Mouse (Mus musculus) T-cell, adult 2 months (primary cell): ENCODE results near the gene Taf10.

Experiments
- DNase-seq: peaks from one replicate; pipeline ENCODE4 v3.0.0; 2022; ENCODE audit warnings: low spot score

The Taf10 gene

DNA sequence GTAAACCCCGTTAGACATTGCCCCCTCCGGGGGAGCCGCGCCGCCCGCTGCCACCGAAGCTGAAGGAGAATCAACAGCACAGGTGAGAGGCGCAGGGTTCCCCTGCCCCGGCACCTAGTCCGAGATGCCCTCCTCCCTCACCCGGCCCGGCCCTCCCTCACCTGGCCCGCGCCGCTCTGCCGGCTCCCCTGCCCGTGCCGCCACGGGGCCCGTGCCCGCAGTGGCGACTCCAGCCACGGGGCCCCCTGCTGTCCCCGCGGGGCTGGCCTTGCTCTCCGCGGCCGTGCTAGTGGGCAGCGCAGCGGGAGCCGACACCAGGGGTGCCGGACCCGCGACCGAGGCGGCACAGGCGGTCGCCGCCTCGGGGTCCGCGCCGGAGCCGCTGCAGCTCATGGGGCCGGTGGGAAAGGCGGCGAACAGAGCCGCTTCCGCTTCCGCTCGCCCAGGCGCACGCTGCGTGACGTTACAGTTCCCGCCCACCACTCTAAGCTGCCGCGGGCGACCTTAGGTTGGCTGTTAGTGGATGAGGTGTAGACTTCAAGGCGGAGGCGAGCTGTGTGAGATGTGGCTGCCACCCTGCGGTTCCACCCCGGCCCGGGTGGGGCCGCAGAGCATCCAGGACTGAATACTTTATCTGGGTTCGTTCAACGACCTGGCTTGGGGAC is at the start of gene Taf10:
Taf10 (minus strand) TSS at position 436 of the 665 bp plus-strand sequence.
- peak; percentile 94 for DNase-seq

DNA sequence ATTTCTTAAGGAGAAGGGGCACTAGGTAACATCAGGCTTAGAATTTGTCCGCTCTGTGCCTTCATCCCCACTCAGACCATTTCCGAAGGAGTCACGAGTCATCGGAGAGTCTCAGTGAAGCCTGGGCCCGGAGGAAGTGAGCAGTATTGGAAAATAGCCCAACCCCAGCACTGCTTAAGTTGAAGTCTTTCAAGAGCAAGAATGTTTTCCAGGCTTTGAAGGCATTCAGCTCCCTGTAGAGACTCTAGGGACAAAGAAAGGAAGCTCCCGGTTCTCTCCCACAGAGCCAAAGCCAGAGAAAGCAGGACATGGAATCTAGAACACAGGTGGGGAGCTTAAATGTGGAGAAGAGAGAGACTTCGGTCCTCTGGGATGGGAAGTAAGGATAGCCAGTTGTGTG is 49.5 kb upstream of the Taf10 start:
- DNase-seq: no peak

DNA sequence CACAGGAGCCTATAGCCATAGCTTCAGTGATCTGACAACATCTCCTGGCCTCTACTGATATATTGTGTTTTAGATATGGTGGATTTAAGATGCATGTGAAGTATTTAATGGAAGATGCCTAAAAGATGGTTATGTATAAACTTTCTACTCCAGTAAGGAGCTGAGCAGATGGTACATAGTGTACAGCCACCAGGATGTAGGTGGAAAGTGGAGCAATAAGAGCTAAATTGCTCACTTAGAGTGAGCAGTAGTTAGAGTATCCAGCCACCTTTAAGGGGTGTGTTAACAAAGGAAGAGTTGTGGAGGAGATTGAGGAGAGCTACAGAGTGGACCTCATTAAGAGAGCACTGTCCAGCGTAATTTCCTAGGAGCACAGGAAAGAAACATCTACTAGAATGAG is 47.0 kb upstream of the Taf10 start:
- DNase-seq: no peak

DNA sequence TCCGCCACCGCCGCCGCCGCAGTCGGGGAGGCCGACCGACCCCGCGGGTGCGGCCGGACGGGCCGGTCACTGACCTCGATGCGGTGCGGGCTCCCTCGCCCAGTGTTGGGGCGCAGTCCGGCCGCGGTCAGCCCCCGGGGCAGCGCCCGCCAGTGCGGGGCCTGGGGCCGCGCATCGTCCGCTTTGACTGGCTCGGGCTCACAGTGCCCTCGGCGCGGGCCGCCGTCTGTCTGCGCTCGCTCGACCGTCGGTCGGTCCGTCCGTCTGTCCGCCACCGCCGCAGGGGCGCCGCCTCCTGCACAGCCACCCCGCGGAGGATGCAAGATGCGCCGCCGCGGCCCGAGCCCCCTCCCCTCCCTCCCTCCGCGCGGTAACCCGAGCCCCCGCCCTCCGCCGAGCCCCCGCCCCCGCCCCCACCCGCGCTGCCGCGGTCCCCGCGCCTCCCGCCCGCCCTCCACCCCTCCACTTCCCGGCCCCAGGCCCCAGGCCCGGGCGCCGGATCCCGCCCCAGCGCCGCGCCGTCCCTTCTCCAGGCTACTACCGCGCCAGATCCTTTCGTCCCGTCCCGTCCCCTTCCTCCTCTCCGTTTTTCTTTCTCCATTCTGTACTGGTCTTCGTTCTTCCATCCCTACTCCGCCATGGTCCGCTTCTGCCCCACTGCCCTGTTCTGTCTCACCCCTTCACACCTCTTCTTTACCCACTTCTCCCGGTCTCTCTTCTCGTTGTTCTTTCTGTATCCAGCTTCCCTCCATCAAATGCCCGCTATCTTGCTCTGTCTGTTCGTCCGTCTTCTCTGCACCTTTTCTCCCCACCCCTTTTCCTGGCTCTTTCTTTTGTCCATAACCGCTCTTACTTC is 43.4 kb upstream of the Taf10 start, which contains the start of gene Dchs1:
Dchs1 (minus strand) TSS at position 370 of the 856 bp plus-strand sequence.
- no peak for DNase-seq

DNA sequence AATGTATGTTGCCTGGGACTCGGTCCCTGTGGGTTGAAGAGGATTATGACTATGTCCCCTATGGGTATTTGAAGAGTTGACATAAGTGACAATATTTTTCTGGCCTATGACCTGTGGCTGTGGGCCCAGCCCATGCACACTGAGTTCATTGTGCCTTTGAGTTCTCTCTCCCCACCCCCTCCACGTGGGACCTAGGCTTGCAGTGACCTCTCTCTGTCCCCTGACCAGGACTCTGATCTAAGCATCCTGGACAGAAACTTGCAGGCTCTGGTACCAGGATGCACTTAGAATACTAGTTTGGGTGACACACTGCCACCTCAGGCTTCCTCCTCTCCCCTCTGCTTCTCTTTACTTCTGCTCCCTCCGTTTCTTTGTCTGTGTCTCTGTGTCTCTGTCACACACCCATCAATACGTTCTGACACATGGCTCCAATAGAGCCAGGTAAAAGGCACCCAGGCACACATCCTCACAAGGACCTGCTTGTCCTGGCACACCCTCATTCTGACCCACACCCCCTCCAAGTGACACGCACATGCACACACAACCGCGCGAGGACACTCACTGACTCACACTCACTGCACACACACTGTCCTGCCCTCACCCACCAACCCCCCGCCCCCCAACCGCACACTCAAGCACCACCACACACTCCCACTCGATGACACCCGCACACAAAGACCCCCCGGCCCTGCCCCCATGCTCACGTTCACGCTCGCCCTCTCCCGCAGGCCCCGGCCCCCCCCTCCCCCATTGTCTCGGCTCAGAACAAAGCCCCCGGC is 42.5 kb upstream of the Taf10 start:
- no peak for DNase-seq

DNA sequence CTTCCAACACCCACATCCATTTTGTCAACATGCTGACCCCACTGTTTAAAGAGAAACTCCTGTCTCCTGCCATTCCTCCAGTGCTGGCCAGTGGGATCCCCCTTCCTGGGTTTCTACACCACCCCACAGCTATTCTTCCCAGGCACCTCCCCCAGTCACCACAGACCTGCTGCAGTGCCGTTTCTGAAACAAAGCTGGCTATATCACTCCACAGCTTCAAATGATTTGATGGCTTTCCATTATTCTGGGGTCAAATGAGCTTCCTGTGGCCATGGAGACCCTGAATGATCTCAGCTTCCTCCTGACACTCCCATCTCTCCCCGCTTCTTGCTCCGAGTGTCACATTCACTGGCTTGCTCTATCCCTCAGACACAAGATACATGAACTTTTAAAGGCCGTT is 40.4 kb upstream of the Taf10 start:
- no peak for DNase-seq

DNA sequence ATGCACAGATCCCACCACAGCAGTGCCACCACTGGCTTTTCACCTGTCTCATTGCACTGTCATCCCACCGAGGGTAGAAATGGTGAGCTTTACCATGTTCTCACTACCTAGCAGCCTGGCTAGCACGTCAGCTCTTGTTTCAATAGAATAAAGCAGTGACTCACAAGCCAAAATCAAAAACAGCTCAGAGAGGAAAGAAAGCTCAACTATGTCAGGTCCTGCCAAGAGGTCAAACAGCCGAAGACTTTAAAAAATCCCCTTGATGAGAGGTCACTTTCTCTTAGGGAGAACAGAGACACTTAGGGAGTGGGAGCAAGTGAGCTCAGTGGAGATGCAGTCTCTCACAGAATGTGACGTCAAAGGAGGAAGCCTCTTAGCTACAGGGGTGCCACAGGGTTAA is 39.7 kb upstream of the Taf10 start:
- no peak for DNase-seq

DNA sequence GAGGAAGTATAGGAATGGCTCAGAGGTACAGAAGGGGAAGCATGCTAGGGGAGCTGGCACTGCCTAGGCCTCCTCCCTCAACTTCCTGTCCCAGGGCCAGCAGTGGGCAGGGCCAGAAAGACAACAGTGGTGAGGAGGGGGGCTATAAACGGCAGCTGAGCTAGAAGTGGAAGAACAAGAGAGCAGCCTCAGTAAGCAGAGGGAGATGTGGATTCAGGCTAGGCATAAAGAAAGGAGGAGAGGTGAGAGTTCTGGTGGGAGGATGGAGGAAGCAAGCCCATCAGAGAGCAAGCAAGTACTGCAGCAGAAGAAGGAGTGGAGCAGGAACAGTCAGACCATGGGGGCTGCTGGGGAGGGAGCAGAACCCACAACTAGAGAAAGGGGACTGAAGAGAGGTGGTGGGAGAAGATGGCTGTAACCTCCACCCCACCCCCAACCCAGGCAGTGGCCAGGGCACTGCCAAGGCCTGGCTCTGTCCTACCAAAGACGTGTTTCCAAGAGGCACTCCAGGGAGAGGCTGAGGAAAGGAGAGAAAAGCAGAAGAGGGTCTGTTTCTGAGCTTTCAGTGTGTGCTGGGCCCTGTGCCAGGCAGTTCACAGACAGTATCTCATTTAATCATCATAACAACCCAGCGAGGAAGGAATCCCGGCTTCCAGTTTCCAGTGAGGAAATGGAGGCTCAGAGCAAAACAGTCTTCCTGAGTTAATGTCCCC is 34.5 kb upstream of the Taf10 start:
- peak; percentile 22 for DNase-seq

DNA sequence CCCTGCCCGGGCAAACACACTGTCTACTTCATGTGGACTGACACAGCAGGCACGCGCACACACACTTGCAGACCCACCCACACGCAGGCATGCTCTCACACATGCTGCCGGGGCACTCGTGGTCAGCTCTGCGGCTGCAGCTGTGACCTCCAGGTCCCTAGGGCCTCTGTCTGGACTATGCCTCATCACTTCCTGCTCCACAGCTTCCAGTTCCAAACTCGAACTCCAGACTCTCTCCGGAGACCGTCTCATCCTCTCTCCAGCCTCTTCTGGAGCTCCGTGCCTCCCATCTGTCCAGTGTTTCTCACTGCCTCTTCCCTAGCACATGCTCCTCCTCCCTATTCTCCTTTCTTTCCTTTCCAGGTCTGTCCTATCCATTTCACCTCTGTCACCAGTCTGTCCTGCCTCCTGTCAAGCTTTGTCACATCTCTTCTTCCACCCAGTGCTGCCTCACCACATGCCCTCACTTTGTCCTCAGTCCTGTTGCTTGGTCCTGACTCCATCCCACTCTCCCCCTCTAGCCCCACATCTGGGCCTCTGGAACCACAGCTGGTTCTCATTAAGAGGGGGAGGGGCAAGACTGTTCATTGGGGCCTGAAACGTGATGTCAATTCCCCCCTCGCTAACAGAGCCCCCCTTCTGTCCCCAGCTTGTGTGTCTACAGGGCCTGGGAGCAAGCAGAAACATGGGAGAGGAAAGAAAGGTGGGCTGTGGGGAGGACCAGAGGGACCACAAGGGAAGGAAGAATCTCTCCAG is 33.8 kb upstream of the Taf10 start:
- no peak for DNase-seq

DNA sequence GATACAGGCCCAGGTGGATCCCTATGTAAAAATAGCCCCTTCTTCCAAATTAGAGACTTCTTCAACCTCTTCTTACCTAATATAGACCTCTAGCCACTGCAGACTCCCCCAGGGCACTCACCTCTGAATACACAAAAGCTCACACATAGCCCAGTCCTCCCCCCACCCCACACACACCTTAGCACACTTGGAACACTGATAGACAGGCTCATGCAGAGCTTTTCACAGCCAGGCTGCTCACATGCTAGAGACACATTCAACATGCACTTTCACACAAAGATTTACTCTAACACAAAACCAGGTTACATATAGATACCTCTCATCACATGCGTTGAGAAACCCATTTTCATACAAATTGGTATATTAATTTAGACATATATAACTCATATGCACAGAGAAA is 33.2 kb upstream of the Taf10 start:
- DNase-seq: no peak

DNA sequence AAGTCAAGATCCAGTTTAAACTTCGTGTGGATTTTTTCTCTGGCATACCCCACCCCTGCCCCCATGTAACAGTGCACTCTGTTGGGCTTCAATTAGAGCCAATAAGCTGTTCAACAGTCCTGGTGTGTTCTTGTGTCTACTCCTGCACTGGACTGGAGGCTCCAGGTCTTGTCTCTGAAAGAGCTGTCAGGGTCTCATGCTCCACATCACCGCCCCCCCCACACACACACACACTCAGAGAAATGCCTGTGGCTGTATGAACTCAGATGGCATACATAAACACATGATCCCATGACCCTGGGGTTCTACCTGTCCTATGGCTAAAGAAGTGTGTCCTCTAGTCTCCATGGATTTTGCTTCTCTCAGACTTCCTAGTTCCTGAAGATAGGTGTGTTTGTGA is 31.9 kb upstream of the Taf10 start:
- no peak for DNase-seq

DNA sequence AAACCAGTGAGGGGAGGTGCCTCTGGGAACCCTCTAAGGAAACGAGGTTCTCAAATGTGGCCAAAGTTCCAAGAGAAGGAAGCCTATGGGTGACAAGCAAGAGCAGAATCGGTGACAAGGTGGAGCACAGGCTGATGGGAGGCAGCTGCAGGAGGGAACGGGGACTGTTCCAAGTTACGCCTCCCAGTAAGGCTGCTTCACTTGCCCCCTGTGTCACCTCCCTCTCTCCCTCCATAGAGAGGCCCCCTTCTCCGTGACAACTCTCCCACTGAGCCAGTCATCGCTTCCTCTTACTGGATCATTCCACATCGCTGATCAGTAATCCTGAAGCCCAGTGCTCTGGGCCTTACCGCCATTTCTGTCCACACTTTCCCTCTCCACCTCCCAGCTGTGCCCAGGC is 30.5 kb upstream of the Taf10 start:
- DNase-seq: no peak

DNA sequence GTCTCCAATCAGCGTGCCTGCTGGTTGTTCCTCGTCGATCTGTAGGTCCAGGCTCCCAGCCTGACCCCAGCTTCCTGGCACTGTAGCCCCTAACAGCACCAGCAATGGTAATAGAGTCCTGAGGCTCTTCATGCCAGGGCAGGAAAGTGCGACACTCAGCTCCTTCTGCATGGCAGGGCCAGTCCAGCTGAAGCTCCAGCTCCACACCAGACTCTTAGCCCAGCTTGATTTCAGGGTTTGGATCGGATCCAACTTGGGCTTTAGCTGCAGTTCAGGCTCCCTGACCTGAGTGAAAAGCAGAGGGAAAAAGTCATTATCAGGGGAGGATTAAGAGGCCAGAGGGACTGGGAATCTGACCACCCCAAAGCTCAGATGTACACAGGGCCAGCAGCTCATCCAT is 28.9 kb upstream of the Taf10 start:
- DNase-seq: no peak

DNA sequence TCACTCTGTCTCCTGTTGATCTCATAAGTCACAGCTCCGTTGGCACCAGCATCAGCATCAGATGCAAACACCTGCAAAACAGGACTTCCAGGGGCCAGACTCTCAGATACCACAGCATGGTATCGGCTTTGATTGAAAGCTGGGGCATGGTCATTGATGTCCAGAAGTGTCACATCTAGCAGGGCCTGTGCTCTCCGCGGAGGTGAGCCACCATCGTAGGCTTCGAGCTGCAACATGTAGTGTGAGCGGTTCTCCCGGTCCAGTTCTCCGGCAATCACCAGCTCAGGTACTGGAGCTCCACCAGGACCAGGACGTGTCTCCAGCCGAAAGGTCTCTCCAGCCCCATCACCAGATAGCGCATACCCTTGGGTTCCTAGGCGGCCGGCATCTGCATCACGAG is 28.2 kb upstream of the Taf10 start:
- DNase-seq: no peak

DNA sequence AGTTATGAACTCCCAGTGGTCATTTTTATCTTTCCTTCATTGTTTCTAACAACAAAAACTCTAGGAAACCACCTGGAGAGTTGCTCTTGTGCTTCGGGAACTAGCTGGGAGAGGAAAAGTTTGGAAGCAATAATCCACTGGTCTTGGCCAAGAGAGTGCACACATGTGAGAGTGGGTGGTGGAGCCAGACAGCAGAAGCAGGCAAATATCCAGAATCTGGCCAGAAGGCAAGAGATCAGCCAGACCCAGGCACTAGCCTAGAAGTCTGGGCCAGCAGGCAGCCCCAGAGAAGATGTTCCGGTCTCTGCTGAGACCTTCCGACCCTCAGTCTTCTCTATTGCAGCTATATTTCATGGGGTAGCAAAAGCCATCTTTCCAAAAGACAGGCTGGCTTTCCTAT is 25.8 kb upstream of the Taf10 start:
- DNase-seq: no peak

DNA sequence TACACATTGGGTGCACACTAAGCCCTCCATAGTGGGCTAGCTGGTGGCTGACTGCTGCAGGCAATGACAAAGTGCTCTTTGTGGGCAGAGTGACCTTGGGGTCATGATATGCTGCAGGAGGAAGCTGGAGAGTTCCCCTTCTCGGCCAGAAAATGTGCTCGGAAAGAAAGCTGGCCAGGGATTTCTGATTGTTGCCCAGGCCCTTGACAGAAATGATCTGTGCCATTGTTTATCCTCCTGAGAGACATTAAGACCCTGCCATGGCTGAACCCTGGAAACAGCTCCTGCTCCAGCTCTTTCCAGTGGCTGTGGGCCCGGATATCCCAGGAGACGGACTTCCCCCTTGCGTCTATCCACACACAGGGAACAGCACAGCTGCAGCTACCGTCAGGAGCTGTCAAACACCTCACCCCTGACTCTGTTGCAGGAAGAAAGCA is 23.6 kb upstream of the Taf10 start:
- DNase-seq: no peak

DNA sequence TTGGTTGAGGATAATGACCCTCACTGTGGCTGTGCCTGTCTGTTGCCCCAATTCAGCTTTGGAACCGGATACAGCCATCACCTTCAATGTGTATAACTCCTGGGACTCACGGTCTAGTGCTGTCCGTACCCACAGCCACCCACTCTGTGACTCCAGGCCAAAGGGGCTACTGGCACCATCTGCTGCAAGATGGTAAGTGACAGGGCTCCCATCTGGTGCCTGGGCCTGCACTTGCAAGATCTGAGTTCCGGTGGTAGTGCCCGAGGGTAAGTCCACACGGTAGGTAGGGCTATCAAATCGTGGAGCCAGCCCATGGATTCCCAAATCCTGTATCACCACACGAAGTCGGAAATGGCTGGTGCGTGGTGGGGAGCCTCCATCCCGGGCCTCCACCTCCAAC is 20.2 kb upstream of the Taf10 start:
- DNase-seq: no peak

DNA sequence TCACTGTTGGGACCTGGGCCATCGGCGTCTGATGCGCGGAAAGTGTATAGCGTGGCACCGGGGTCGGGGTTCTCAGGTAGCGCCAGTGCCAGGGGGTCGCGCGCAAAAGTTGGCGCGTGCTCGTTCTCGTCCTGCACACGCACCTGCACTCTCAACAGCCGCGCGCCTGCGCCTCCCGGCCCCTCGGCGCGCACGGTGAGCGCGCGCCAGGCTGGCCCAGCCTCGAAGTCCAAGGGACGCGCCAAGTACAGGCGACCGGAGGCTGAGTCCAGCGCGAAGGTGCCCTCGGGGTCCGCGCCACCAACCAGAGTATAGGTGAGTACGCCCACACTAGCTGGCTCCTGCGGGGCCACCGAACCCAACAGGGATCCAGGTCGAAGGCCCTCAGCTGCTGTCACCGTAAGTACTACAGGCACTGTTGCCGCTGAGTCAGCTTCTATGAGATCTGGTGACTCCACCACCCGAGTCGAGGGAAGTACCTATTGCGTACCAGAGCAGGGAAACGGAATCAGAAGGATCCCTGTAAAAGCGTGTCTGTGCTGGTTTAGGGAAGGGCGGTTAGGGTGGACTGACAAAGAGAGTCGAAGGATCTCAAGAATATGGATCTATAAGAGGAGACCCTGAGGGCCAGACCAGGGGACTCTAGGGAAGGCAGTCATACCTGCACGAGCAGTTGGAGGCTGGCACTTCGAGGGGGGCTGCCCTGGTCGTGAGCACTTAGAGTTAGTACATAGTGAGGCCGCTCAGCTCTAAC is 18.5 kb upstream of the Taf10 start:
- DNase-seq: no peak

DNA sequence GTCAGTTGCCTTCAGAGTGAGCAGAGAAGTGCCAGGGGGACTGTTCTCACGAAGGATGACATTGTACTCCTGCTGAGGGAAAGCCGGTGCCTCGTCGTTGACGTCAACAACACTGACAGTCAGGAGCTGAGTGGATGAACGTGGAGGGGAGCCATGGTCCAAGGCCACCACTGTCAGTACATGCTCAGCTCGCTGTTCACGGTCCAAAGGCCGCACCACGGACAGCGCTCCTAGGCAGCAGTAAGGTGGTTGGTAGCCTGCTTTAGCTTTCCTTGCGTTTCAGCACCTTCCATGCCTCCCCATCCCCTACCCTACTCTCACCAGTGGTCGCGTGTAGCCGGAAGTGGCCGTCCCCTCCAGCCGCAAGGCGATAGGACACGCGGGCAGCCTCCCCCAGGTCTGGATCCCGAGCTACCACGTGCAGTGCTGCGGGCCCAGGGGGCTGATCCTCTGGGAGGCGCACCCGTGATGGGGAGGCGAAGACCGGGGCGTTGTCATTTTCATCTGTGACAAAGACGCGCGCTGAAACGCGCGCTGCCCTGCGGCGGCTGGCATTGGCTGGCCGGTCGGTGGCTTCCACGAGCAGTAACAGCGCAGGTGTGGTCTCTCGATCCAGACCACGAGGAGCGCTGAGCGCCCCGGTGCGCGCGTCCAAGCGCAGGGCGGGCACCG is 17.8 kb upstream of the Taf10 start:
- no peak for DNase-seq

DNA sequence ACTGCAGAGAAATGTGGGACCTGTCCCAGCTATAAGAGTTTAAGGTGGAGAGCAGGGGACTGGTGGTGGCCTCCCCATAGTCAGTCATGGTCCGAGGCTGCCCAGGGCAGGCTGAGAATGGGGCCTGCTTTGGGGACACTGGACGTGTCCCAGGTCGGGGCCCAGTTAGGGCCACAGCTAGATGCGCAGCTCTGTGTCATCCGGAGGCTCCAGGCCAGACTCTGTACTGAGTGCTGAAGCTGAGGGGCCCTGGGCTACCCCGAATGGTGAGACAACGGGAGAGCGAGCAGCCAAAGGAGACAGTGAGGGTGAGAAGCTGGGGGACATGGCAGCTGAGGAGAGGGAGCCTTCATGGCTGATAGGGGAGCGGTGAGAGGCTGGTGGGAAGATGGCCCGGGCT is 9.1 kb upstream of the Taf10 start:
- DNase-seq: no peak
